Mouse (Mus musculus) cerebellum, adult 11 months (tissue): Measurements from ENCODE around the gene T2.
"Not testable (repeated sequence)": the region's sequence is repeated elsewhere in the genome, so short reads cannot be mapped to it uniquely, and the experiment has no call there.

Source experiments
- DNase-seq: peaks from one replicate; pipeline ENCODE4 v3.0.0; 2022

The T2 gene

GRCm38 (mm10) chr17:8367514-8368480 lies 12.0 kb downstream of the T2 start:
- DNase-seq, result peak; percentile 32

- DNase-seq, result peak; percentile 38
These were observed 12.8 kb downstream of the T2 start for GRCm38 (mm10) chr17:8368570-8368969.

GRCm38 (mm10) chr17:8369171-8369570 lies 13.4 kb downstream of the T2 start:
- DNase-seq, result no peak

GRCm38 (mm10) chr17:8370634-8371229 lies 14.9 kb downstream of the T2 start:
- DNase-seq, result no peak

- peak; percentile 40 for DNase-seq
These were observed 16.0 kb downstream of the T2 start for GRCm38 (mm10) chr17:8371834-8372233.

- peak; percentile 71 for DNase-seq
These were observed 16.7 kb downstream of the T2 start for GRCm38 (mm10) chr17:8372286-8373046.

- DNase-seq, result no peak
These were observed 21.5 kb downstream of the T2 start for GRCm38 (mm10) chr17:8377298-8377697.

- no peak for DNase-seq
These were observed 29.6 kb downstream of the T2 start for GRCm38 (mm10) chr17:8385441-8385840.

GRCm38 (mm10) chr17:8388463-8388862 lies 32.7 kb downstream of the T2 start:
- no peak for DNase-seq

- no peak for DNase-seq
These were observed 33.4 kb downstream of the T2 start for GRCm38 (mm10) chr17:8388990-8389789.

GRCm38 (mm10) chr17:8389790-8390095 lies 34.0 kb downstream of the T2 start:
- no peak for DNase-seq

- DNase-seq, result no peak
These were observed 34.7 kb downstream of the T2 start for GRCm38 (mm10) chr17:8390487-8390886.

GRCm38 (mm10) chr17:8396371-8396770 lies 40.6 kb downstream of the T2 start:
- DNase-seq, result no peak

- DNase-seq, result no peak
These were observed 42.2 kb downstream of the T2 start for GRCm38 (mm10) chr17:8397946-8398345.

- not testable (repeated sequence) for DNase-seq
These were observed 48.1 kb downstream of the T2 start for GRCm38 (mm10) chr17:8403932-8404331.

GRCm38 (mm10) chr17:8406285-8406684 lies 50.5 kb downstream of the T2 start:
- no peak for DNase-seq

- DNase-seq, result not testable (repeated sequence)
These were observed 52.2 kb downstream of the T2 start for GRCm38 (mm10) chr17:8408002-8408401.

GRCm38 (mm10) chr17:8408589-8409295 lies 53.0 kb downstream of the T2 start:
- no peak for DNase-seq

- DNase-seq, result no peak
These were observed 54.5 kb downstream of the T2 start for GRCm38 (mm10) chr17:8410330-8410729.

GRCm38 (mm10) chr17:8413656-8414055 lies 57.9 kb downstream of the T2 start:
- no peak for DNase-seq

GRCm38 (mm10) chr17:8415533-8415932 lies 59.7 kb downstream of the T2 start:
- no peak for DNase-seq

- DNase-seq, result no peak
These were observed 61.1 kb downstream of the T2 start for GRCm38 (mm10) chr17:8416865-8417264.
